Mouse (Mus musculus): ENCODE measurements around the gene Lgsn.

Lgsn gene

DNA sequence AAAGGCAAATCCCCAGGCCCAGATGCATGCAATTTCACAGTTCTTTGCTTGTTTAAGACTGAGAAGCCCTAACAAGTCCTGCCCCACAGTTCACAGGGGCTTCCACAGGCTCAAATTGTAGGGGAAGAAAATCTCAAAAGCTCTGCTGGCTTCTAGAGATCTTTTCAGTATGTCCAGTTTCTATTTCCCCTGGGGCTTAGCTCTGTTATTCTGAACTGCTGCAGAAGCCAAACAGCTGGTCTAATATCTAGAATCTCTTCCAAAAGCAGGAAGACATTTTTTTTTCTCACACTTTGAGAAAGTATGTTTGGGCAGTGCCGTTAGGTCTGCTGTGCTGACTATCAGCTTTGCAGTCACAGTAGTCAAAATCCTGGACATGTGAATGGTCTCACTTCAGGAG, 38.6 kb downstream of the Lgsn start:
- DNase-seq (ENCODE audit: low read depth, low spot score): no peak

DNA sequence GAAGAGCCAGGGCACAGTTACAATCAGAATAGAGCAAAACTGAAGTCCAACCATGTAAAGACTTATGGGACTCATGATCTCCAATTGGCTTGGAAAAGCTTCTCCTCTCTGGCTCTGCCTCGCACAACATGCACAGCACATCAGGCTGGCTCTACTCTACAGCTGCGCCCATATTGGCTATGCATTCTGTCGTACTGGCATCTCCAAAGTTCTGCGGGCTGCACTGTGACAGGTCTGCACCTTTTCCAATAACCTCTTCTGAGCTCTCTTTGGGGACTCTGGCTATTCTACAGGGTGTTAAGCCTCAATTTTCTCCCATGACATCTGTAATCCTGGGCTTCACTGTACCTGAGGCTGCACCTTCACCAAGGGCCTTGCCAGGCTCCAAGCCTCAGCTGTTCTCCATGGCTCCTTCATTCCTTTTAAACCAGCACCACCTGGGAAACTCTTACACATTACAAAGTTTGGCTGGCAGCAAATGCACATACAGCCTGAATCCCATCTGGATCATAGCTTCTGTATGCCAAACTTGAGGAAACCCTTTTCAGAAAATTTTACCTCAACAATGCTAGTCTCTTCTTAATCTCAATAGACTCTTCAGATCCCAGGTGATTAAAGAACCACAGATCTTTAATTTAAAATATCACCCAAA, 44.5 kb downstream of the Lgsn start:
- no peak for DNase-seq (ENCODE audit: low read depth, low spot score)

DNA sequence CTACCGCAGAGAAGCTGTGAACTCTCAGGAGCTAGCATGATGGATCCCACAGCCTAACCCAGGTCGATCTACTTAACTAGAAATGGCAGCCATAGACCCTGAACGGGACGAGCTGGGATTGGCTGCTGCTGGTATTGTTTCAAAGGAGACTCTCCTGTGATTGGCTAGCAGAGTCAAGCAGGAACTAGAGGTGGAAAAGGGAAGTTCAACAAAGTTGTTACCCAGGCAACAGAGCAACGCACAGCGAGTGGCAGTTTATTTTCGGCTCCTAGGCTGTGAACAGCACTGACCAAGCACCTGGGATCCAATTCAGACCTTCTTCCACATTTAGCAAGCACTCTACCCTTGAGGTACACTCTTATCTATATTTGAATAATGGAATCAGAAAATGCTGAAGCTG, 46.4 kb downstream of the Lgsn start, which contains the start of the genes 4931428L18Rik and Pih1d3:
TSS of gene 4931428L18Rik (minus strand) at position 121 of the 400 bp plus-strand sequence.
TSS of gene Pih1d3 (plus strand) at position 275 of the 400 bp plus-strand sequence.
- peak; percentile 13 for DNase-seq (ENCODE audit: low read depth, low spot score)

DNA sequence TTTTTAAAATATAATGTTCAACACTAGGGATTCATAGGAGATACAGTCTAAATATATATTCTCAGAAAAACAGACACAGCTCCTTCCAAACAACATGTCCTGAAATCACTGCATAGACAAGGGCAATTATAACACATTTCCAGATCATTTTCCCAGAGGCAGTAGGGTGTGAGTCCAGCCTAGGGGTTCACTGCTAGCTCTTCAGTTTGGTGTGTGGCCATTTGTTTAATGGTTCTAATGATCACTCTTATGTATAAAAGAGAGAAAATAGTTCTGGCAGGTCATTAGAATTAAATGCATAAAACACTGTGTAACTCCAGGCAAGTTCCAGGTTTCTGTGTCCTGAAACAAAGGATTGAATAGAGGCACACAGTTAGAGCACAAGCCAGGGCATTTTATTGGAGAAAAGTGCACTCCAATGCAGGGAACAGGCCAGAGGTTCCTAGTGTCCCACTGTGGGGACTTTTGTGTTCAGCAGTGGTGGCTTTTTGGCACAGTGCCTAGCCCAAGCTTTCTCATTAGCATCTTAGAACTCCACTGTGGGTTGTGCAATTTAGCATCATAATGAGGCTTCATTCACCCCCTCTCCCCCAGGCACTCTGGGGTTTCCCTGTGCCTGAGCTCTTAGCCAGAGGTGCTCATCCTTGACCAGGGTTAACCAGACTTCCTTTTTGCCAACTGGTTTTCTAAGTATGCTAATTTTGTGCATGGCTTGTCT, 57.3 kb downstream of the Lgsn start:
- DNase-seq (ENCODE audit: low read depth, low spot score): peak; percentile 92

All from ES-CJ7 (cell line).